Mouse (Mus musculus) left cerebral cortex, adult 8-10 months (tissue): ENCODE measurements around the gene Chrd. TPM values are rescaled to one million over a fixed set of nuclear protein-coding genes. Genes with fewer than 3 reads are reported as not detected.

Experiments used
- DNase-seq, 2 experiments: peaks; one replicate each; pipeline ENCODE4 v3.0.0; 2022; ENCODE audit warnings: low spot score in 2 of 2
- total RNA-seq, 4 experiments: library from RNA; stranded (reverse); gene quantifications; 2 replicates each; pipeline ENCODE4 v1.2.4; 2022

Gene Chrd
- total RNA-seq, 4 experiments from 2014 or later = 26.7 to 42.0 (median 32.0) TPM

- no peak for DNase-seq
Measured at GRCm38 (mm10) chr16:20733731-20734730, 1.1 kb downstream of the Chrd start, which contains the start of gene Thpo. Thpo (minus strand) TSS chr16:20734511.

- no peak for DNase-seq
Measured at GRCm38 (mm10) chr16:20735651-20736050, 2.7 kb downstream of the Chrd start.

GRCm38 (mm10) chr16:20736168-20736567, 3.2 kb downstream of the Chrd start:
- DNase-seq = no peak

- no peak for DNase-seq
Measured at GRCm38 (mm10) chr16:20736823-20737222, 3.9 kb downstream of the Chrd start.

GRCm38 (mm10) chr16:20739845-20740244, 6.9 kb downstream of the Chrd start:
- DNase-seq = no peak

- DNase-seq = peak in 1 of 2 experiments; percentile 87
Measured at GRCm38 (mm10) chr16:20746641-20747040, 13.7 kb downstream of the Chrd start.

- no peak for DNase-seq
Measured at GRCm38 (mm10) chr16:20750518-20750917, 17.6 kb downstream of the Chrd start.

- no peak for DNase-seq
Measured at GRCm38 (mm10) chr16:20756052-20756451, 23.1 kb downstream of the Chrd start.

GRCm38 (mm10) chr16:20757385-20757784, 24.5 kb downstream of the Chrd start:
- DNase-seq = no peak

- no peak for DNase-seq
Measured at GRCm38 (mm10) chr16:20761681-20762080, 28.8 kb downstream of the Chrd start.

GRCm38 (mm10) chr16:20765244-20765643, 32.3 kb downstream of the Chrd start:
- no peak for DNase-seq

- DNase-seq = no peak
Measured at GRCm38 (mm10) chr16:20775021-20775420, 42.1 kb downstream of the Chrd start.

GRCm38 (mm10) chr16:20779846-20780245, 46.9 kb downstream of the Chrd start:
- DNase-seq = no peak

- no peak for DNase-seq
Measured at GRCm38 (mm10) chr16:20781101-20781630, 48.2 kb downstream of the Chrd start.

GRCm38 (mm10) chr16:20783891-20784290, 51.0 kb downstream of the Chrd start:
- no peak for DNase-seq

- DNase-seq = no peak
Measured at GRCm38 (mm10) chr16:20784754-20785153, 51.8 kb downstream of the Chrd start.

- DNase-seq = no peak
Measured at GRCm38 (mm10) chr16:20786556-20786955, 53.6 kb downstream of the Chrd start.

GRCm38 (mm10) chr16:20791803-20792202, 58.9 kb downstream of the Chrd start:
- no peak for DNase-seq
